Mouse (Mus musculus) brain, adult 2 months (tissue): Measurements from ENCODE around the gene Cish.
A peak's percentile ranks its signal among the peaks of the same experiment; 100 is the strongest.

Source experiments
- DNase-seq: peaks from one replicate; pipeline ENCODE4 v3.0.0; 2011; ENCODE audit warnings: low read depth, low spot score

The Cish gene

DNA sequence AAGGTAGTCTGAATTCAATTTTAAA is at the start of gene Cish:
TSS of gene Cish (plus strand) at position 11 of the 25 bp plus-strand sequence.
- DNase-seq = no peak

DNA sequence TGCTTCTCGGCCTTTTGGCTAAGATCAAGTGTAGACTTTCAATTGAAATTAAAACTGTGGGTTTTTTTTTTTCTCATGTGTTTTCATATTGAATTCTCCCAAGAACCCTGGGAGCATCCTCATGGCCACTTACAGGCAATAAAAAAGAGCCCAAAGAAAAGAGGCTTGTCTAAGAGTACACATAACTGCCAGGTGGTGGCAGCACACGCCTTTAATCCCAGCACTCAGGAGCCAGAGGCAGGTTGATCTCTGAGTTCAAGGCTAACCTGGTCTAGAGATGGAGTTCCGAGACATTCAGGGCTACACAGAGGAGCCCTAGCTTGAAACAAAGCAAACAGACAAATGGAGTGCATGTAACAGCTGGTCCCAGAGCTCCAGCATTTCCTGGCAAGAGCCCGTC is 49.7 kb upstream of the Cish start:
- peak; percentile 63 for DNase-seq

DNA sequence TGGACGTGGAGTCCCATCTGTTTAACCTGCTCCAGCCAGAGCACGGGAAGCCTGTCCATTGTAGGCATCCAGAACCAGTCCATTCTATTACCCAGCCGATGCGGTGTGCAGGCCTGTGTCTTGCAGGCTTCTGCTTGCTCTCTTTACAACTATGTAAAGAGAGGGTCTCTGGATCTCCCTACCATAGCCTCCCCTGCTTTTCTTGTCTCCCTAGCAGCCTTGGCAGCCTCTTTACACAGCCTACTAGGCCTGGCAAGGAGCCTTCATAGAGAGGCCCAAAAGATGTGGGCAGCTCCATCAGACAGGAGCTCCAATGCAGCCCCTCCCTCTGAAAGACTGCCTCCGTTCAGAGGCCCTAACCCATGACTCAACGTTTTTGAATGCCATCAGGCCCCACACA is 46.7 kb upstream of the Cish start:
- peak; percentile 84 for DNase-seq

DNA sequence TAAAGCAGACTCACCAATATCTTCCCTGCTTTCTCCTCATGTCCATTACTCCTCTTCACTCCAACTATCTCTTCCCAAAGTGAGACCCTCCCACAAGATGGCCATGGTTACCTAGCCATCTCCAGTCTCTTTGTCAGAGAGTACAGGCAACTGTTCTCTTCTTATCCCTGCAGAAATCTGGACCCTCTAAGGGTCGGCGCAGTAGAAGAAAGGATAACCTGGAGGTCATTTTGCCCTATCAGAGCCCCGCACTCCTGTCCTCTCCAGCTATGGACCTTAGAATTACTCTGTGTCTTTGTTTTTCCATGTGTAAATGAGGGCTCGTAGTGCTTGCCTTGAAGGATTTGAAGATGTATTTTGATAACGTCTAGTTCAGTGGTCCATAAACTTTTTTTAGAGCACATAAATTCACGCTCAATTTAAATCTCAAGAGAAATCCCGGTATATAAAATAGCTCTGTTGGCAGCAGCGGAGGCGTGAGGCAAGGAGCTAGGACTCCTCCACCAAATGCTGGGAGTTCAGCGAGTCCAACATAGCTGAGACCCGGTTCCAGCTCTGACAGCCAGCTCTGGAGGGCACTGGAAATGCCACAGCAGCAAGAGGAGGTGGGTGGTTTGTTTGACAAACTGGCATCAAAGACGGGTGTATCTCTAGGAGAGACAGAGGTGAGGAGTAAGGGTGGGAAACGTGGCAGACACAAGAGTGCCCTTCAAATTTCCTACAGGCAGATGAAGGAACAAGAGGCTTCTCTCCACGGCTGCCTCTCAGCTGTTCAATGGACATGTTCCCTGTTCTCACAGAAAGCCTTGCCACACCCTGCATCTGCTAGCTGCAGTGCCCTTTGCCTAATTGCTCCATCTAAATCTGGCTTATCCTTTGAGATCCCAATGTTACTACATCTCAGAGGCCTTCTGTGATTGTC is 45.1 kb upstream of the Cish start:
- DNase-seq = peak; percentile 80

DNA sequence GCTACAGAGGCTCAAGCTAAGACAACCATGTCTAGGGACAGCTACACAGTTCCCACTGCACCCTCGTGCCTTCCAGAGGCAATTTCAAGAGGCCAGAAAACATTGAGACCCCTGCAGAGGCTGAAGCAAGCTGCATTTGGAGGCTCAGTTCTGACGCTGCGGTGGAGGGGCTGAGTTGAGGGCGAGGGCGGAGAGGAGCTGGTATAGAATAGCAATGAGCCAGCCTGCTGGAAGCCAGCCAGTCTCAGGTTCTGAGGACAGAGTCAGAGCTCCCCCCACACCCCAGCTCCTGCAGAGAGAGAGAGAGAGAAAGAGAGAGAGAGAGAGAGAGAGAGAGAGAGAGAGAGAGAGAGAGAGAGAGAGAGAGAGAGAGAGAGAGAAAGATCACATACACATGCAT is 43.7 kb upstream of the Cish start:
- peak; percentile 92 for DNase-seq

DNA sequence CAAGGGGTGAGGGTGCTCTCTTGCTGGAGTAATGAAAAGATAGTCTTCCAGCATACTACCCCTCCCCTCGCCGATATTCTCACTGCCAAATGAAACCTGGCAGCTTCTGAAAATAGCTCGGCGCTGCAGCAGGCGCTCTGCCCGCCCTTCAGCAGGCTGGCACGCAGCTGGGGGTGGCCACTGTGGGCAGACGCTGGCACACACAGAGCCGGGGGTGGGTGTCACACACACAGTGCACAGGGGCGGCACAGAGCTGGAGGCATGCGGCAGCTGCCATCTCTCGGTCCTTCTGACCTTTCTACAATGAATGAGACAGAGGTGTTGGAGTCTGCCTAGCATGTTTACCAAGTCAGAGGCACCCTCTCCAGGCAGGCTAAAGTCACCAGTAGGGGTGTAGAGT is 41.4 kb upstream of the Cish start:
- peak; percentile 96 for DNase-seq

DNA sequence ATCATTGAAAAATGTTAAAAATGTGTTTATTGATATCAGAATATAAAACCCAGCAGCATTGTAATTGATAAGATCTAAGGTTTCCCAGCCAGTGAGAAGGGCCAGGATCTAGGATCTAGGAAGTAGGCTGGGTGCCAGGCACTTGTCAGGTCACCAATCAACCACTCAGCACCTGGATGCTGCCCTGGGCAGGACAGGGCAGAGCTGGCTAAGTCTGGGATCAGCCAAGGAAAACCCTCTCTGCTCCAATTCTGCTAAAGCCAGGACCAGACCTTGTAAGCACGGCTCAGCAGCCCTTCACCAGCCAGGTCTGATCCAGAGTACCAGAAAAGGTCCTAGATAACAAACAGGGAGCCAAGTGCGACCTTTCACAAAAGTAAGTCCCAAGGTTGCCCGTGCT is 40.9 kb upstream of the Cish start:
- DNase-seq = peak; percentile 47

DNA sequence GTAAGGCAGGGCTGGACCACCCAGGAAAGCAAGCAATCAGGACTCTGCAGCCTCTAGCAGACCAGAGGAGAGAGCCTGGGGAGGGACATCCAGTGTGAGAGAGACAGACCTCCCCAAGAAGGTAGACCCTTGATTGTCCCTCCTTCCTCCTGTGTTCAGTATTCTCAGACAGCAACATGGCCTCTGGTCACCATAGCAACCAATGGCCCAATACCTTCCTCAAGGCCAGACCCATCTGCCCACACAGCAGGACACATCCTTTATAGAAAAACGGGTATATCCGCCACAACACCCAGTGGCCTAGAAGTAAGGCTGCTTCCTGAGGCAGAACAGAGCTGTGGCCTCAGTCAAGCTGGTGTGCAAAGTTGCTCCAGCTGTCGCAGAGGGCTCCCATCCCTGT is 40.2 kb upstream of the Cish start:
- DNase-seq = peak; percentile 83

DNA sequence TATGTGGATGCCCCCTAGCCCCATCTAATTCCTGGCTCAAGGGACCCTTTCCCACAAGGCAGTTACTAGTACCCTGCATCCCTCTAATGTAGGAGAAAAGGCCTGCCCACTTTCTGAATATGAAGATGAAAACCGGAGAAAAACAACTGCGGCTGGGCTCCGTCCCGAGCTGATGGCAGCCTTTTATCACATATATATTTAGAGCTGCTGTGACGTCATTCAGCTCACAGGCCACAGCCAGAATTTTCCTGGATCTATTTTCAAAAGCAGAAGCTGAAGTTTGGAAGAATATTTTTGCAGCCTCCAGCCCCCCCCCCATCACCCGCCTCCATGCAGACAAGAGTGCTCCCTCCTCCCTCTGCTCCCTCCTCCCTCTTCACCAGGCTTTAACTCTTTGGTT is 36.3 kb upstream of the Cish start:
- DNase-seq = peak; percentile 94

DNA sequence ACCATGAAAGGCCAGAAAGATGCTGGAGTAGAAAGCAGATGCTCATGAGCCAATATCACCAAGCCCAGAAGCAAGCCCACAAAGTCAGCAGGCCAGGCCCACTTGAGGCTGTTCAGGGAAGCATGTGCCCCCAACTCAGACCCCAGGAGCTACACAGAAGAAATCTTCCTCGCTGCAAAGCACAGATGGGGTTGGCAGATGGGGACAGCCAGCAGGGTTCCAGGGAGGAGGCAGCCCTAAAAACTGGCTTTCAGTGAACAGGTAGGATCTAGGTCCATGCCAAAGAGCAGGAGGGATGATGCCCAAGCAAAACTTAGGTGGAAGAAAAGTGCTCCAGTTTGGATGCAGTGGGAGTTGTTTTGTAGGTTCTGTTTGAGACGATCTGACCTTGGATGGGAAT is 35.4 kb upstream of the Cish start:
- peak; percentile 86 for DNase-seq

DNA sequence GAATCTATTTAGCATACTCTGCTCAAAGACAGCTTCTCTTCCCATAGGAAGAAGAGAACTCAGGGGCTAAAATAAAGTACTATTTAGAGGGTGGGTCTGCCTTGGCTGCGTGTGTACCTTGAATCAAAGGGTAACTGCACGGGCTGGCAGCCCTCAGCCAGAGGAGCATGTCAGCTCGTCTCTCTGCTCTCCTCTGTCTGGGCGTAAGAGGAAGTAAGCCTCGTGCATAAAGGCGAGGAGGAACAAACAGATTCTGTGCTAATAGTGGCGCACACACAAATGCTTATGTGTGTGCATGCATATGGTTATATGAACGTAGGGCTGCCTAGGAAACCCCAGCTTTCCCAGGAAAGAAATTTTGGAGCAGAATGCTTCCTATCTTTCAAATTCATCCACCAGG is 35.0 kb upstream of the Cish start:
- DNase-seq = peak; percentile 70

DNA sequence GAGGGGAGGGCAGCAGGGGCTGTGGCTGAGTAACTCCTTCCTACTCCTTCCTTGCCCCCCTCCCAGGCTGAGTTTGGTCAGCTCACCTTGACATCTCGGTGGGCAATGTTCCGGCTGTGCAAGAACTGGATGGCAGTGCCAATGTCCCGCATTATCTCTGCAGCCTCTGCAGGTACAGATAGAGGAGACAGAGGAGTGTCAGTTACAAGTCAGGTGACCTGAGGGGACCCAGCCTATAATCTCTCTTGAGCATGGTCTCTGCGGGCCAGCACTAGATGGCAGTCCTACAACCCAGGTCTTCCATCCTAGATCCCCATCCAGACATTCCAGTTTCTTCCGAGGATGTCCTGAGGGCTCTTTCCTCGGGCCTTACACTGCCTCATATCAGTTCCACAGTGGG is 34.0 kb upstream of the Cish start:
- no peak for DNase-seq

DNA sequence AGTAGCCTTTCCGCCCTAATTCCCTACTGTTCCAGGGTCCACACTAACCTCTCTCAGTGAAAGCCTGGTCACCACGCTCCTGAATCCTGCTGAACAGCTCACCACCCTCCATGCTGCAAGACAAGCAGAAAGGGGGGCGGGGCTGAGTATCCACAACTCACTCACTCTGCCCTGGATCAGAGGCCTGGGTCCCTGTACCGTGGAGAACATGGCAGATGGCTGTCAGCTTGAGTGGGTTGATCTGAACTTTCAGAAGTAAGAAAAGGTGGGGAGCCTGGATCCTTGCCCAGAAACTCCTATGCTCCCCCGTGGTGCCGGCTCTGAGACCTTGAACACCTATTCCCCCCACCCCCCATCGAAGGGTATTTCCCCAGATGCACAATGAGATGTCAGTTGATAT is 33.5 kb upstream of the Cish start:
- DNase-seq = peak; percentile 59

DNA sequence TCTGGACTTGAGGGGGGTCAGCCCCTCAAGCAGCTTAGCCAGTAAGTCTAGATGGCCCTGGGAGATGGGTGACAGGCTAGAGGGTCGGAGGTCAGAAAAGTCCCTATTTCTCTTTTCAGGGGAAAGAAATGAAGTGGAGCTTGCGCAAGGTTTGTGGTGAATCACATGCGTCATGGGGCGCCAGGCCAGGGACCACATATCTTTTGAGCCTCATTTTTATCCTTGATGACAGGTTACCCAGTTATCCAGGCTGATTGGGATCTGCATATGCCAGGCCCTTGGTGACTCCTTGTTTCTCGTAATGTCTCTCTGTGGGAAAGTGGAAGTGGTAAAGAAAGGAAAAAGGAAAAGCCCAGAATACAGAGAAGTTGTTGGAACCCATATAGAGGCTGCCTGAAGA is 31.9 kb upstream of the Cish start:
- no peak for DNase-seq

DNA sequence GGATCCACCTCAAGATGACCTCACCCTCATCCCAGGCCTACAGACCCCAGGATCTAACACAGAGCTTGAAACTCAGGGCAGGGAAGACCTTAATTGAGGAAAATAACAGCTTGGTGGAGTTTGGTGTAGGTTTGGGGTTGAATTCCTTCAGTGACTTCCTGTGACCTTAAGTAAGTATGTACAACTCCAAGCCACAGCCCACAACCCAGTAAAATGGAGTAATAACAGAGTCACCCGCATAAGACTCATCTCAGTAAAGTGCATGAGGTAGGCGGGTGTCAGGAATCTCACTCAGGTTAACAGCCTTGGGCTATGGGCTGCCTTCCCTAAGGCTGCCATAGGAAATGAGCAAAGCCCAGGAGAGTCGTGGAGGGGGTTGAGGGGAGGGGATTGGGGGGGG is 31.1 kb upstream of the Cish start:
- DNase-seq = no peak

DNA sequence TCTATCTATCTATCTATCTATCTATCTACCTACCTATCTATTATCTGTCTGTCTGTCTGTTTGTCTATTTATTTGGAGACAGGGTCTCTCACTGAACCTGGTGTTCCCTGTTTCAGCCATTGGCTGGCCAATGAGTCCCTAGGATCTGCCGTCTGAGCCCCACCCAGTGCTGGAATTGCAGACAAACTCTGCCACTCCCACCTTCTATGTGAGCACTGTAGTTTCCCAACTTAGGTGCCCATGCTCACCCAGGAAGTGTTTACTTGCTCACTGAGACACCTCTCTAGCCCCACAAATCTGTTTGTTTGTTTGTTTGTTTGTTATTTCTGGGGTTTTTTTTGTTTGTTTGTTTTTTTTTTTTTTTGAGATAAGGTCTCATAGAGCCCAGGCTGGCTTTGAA is 28.8 kb upstream of the Cish start:
- DNase-seq = no peak

DNA sequence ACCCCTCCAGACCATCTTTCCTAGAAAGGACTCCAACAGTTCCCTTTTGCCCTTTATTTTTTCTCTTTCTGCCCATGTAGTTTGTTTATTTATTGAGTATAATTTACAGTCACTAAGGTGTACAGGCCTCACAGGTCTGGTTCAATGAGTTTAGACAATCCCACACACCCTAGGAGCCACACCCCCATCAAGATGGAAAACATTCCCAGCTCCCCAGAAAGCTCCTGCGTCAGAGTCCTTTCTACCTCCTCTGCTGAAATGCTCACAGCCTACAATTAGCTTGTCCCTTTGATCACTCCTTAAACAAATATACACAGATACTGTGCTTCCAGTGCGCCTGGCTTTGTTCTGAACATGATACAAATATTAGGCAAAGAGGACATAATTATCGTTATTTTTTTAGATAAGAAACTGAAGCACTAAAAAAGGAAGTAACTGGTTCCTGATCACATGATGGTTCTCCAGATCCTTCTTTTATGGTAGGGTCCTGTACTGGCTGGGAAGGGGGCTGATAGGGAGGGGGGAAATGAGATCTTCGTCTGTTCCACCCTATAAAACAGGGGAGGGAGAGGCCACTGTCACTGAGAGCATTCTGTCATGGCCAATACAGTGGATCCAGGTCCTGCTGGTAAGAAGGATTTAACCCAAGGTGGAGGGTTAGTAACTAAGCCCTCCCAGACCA is 28.0 kb upstream of the Cish start:
- DNase-seq = peak; percentile 64

DNA sequence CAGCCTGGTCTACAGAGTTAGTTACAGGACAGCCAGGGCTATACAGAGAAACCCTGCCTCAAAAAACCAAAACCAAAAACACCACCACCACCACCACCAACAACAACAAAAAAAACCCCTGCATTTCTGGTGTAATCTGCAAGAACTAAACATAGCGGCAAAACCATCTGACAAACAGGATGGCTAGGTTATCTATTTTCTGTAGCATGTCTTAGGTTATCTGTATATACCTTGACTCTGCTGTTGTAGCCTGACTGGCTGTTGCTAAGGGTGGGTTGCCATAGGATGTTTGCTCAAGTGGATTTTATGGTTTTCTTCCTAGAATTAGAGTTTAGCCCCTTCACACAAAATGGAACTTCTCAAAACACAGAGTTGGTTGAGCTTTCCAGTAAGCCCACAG is 26.1 kb upstream of the Cish start:
- DNase-seq = no peak

DNA sequence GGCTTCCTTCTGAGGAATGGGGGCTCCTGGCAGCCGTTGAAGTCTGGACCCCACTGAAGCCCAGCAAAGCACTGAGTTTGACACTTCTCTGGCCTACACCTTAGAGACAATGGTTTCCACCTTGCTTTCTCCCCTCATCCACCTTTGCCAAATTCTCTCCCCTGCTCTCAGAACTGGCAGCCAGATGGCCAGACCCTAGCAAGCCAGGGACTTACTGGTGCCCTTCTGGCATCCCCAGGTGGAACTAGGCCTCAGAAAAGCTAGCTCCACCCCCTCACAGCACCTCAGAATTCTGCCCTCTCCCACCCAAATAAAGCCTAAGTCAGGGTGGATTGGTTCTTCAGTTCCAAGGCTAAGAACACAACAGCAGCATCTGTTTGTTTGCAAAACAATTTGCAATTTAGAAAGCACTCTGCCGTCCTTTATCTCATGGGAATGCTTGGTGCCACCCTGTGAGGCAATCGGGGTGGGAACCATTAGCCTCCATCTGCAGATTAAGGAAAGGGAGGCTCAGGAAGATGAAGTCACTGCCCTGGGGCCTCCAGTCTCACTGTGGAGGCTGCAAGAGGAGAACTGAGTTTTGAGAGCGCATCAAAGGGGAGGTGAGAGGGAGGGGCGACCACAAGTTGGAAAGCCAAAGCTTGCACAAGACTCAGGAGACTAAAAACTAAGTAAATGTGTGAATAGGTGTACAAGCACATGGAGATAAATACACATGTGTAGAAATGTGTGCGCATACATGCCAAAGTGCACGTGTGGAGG is 24.5 kb upstream of the Cish start:
- peak; percentile 51 for DNase-seq

DNA sequence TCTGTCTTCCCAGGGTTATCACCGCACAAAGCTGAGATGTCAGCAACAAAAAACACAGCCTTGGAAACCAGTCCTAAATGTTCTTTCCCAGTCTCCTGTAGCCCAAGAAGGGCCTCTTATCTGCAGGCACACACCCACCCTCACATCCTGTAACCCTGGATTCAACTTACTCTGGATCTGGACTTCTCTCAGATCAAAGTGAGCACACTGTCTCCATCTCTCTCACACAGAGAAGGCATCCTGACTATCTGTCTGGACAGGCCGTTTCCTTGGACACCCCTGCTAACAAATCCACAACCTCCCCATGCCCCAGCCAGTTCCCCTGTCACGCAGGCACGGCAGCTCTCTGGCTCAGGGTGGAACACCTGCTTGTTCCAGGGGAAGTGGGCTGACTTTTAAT is 23.5 kb upstream of the Cish start:
- no peak for DNase-seq

DNA sequence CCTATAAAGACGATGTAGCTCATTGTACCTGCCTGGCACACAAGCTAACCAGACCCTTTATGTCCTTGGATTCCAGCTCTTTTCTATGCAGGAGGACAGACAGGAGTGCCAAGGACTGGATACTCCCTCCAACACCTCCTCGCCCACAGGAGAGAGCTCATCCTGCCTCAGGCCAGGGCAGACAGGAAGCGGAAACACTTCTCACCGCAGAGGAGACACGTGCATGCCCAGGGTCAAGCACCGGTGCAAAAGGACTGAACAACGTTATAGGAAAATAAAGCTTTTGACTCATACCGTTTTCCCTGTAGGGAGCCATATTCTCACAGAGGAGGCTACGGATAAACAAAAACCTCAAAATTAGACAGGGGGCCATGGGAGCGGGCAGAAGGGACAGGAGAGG is 22.6 kb upstream of the Cish start:
- no peak for DNase-seq

DNA sequence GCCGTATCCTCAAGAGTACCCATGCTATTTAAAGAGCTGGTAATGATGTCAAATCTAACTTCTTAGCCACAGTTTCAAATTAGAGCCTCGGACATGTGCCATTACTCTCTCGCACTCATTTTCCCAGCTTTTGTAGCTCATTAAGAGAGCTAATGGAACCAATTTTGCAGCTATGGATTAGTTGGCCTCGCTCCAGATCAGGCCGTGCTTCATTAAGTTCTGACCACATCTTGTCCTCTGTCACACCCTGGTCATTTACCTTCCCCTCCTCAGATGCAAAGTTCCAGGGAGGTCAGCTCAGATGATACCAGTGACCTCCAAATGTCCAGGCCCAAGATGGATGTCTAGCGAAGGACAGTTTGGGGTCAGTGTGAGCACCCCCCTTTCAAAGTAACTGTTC is 21.1 kb upstream of the Cish start:
- DNase-seq = no peak

DNA sequence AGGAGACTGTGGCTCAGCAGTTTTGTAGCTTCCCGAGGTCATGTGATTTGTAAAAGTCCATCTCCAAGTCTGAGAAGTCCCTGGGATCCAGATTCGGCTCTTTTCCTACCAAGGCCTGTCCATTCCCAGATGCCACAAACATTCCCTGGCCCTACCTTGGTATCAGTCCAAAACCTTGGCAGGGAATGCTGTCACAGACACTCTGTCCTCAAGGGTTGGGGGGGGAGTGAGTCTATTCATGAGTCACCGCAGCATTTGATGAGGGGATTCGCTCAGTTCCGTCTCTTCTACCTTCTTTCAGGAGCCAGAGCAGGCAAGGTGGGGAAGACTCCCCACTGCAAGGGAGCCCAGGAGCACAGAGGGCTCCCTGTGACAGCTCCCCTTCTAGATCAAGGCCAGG is 20.1 kb upstream of the Cish start:
- peak; percentile 58 for DNase-seq
